Mouse (Mus musculus) kidney, adult 2 months (tissue): ENCODE measurements around the gene Lysmd1.

Experiments
- CTCF ChIP-seq: fragments of 200-500 bp; conservative IDR thresholded peaks from 2 replicates; pipeline ENCODE4 v1.5.1; 2011; ENCODE audit warnings: low read depth, mild to moderate bottlenecking, control low read depth, low read length, moderate library complexity, mixed read lengths; ENCODE audit not compliant: insufficient read depth, insufficient read length
- POLR2A ChIP-seq: fragments of 200-500 bp; IDR thresholded peaks from one replicate; pipeline ENCODE4 v1.6.1; 2011; ENCODE audit warnings: low read depth, low read length, control low read depth

DNA sequence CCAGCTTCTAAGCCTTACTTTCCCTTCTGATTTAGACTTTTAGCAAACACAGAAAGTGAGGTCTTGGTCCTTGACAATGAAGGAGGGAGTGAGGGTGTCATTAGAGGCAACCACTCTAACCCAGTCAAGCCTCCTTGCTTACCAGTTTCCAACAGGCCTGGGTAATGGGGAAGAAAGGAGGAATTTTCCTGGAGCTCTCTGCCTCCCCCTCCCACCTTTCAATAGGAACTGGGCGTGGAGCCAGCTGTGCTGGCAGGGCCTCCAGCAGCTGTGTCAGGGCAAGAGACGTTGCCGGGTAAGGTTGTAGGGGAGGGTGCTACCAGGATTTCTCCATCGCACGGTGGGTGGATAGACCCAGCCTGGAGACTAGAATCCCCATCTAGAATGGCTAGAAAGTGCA lies 8.9 kb upstream of the Lysmd1 start:
- TF ChIP-seq POLR2A (no peak), CTCF (no peak)
